Mouse (Mus musculus): ENCODE measurements around the gene Fubp1. TPM values are rescaled to one million over a fixed set of nuclear protein-coding genes. Genes with fewer than 3 reads are reported as not detected.
"Not testable (repeated sequence)": the region's sequence is repeated elsewhere in the genome, so short reads cannot be mapped to it uniquely, and the experiment has no call there.

Gene Fubp1
- total RNA-seq, 2 experiments from 2014 or later = 99.9 to 108 TPM

DNA sequence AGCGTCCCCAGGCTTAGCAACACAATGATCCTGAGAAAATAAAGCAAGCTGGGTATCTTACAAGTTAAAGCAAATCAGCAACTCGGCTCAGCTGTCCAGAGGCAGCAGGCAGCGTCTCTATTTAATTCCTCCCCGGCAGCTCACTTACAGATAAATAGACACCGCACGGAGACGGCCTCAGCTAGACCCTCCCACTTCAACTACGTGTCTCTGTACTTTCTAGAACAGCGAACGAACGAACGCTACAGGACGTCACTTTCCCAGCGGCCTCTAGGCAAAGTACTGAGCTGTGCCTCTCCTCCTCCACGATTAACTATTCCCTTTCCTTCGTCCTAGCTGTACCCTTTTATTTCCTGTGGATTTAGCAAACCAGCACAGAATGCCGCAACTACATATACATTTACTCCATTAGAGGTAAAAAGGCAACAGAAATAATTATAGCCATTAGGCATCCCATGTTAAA is 16.6 kb upstream of the Fubp1 start:
- DNase-seq = peak; percentile 87

DNA sequence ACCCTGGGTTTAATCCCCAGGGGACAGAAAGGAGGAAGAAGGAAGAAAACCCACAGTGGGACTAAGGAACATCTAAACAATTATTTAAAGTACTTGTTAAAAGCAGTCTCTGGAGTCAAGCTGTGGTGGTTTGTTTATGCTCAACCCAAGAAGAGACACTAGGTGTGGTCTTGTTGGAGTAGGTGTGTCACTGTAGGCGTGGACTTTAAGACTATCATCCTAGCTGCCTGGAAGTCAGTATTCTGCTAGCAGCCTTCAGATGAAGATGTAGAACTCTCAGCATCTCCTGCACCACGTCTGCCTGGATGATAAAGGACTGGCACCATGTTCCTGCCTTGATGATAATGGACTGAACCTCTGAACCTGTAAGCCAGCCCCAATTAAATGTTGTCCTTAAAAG is 13.0 kb upstream of the Fubp1 start:
- not testable (repeated sequence) for DNase-seq

GRCm38 (mm10) chr3:152199125-152199524 is 11.1 kb upstream of the Fubp1 start:
- DNase-seq = no peak

- DNase-seq = no peak
These were observed 9.0 kb upstream of the Fubp1 start for GRCm38 (mm10) chr3:152201181-152201580.

GRCm38 (mm10) chr3:152201651-152202050 is 8.6 kb upstream of the Fubp1 start:
- DNase-seq = no peak

DNA sequence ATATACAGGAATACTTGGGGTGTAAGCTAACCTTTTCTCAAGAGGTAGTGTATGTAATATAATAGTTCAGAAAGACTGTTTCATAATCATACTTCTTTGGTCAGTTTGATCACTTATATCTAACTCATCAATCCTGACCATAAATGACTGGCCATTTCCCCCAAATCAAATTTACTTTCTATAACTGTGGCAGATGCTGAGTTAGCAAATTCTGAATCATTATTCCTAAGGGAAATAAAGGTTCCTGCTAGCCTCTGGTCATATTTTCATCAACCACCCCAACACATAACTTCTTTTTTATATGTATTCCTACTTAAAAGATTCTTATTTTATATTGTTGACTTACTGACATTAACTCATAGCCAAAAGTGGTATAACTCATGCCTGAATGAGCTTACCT is 7.3 kb upstream of the Fubp1 start:
- DNase-seq = no peak

DNA sequence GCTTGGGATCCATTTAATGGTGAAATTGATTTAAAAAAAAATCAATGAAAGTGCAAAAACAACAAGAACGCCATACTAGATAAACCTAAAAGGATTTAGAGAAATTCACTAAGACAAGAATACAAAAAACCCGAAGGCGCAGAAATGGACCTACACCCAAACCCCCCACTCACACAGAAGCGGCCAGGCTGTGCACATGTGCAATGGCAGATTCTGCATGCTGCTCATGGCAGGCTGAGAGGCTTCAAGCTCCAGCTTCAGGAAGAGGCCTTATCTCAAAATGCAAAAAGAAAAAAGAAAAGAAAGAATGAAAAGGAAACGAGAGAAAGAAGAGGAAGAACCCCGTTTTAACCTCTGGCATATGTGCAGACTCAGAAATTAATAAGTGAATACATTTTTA is 6.8 kb upstream of the Fubp1 start:
- DNase-seq = no peak

DNA sequence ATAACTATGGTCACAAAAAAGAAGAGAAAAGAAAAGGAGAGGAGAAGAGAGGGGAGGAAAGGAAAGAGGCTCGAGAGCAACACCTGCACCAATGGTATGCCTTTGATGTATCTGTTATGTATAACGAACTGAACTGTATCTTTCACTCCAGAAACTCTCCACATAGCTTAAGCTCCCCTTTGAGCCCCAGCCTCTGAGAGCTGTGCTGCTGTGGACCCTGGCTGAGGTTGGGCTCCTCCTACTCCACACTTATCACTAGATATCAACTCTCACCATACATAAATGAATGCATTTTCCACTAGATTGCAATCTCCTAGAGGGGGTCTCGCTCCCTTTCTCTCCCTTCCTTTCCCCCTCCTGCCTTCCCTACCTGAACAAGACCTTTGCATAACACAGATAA is 6.2 kb upstream of the Fubp1 start:
- DNase-seq = no peak

GRCm38 (mm10) chr3:152204577-152204976 is 5.6 kb upstream of the Fubp1 start:
- DNase-seq = no peak

DNA sequence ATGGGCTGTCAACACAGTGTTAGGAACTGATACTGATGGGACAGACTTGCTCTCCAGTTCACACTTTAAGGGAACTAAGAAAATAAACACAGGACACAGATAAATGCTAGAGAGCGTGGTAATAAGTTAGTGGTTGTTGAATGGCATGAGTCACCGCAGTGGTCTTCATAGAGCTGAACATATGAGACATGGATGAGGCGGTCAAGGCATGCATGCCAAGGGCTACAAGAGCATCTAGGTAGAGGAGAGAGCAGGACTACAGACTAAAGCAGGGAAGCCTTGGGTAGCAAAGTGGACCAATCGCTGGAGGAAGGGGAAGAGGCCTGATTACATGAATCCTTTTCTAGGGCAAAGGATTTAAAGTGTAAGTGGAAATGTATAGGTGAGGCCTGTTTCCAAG is 3.1 kb upstream of the Fubp1 start:
- no peak for DNase-seq

DNA sequence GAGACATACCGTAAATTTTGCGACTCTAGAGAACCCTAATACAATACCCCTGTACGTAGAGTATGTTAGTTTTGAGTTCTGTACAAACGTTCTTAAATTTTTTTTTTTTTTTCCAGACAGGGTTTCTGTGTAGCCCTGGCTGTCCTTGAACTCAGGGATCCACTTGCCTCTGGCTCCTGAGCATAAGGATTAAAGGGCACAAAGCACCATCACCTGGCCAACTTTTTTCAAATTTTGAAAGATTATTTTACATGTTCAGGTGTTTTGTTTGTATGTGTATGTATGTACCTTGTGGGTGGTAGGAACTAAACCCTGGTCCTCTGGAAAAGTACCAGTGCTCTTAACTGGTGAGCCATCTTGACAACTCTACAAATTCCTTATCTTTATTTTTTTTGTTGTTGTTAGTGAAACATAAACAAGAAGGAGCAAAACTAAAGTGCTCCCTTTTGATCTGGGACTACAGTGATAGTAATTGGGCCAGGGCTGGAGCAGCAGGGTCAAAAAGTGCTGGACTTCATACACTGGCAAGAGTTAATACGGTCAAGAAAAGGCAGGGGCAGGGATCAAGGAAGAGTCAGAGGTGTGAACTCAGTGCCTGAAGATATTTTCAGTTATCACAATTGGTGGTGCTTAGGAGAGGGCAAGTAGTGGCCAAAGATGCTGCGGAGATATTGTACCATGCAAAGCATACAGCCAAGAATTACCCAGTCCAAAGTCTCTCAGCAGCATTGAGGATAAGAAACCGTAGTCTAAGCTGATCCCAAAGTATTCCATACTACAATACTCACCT is 1.9 kb upstream of the Fubp1 start:
- no peak for DNase-seq

GRCm38 (mm10) chr3:152209177-152209966 is 850 bp upstream of the Fubp1 start:
- DNase-seq = no peak

DNA sequence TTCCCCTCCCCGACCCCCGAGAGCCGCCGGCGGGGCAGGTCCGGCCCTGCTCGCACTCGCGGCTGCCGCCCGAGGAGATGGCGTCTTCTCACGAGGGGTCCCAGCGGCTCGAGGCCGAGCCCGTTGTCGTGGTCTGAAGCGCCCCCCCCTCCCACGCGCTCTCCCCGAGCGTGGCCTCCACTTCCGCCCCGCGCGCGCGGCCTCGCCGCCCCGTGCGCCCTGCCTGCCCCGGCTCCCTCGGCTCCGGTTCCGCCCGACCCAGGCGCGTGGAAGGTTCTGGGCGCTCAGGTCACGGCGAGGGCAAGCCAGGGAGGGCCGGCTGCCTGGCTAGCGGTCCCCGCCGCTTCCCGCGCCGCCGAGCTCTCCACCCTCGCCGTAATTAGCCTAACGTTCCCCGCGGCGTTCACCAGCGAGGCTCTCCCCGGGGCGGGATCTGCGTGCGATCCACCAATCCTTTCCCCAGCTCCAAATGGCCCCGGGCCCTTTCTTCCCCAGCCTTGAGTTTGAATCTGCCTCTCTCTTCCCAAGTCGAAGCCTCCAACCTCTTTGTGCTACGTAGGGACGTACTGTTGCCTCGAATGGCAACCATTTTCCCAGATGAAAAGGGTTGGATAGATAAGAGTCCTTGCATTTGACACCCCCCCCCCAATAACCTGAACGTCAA is 638 bp downstream of the Fubp1 start:
- peak; percentile 74 for DNase-seq

- no peak for DNase-seq
These were observed 1.6 kb downstream of the Fubp1 start for GRCm38 (mm10) chr3:152211731-152212279.

DNA sequence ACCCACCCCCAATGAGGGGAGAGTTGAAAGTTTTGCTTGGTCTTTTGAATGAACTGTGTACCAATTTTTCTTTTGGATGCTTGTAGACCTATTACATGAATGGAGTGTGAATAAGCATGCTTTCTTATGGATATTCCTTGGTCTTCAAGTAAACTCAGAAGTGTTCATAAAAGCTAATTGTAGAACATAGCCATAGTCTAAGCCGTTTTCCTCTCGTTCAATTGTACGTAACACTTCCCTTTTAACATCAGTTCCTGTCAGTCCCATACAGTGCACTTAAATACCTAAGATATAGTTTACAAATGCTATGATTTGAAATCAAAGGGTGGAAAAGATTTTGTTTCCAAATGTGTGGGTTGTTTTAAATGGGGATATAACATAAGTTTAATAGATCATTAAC is 3.2 kb downstream of the Fubp1 start:
- no peak for DNase-seq

GRCm38 (mm10) chr3:152224918-152225317 is 14.7 kb downstream of the Fubp1 start:
- DNase-seq = no peak

DNA sequence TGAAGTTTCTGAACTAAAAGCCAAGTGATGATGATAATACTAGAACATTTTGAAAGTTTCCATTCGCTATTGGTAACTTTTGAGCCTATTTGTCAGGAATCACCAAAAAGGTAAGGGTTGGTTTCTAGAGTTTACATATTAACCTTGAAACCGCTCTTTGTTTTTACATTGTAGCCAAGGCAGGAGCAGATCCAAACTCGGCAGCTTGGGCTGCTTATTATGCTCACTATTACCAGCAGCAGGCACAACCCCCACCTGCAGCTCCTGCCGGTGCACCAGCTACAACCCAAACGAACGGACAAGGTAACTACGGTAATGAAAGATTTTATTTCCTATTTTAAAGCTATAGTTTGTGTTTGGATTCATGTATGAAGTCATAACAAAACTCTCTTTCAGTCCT is 15.7 kb downstream of the Fubp1 start:
- no peak for DNase-seq

GRCm38 (mm10) chr3:152228843-152229242 is 18.6 kb downstream of the Fubp1 start:
- DNase-seq = no peak

GRCm38 (mm10) chr3:152229271-152229670 is 19.0 kb downstream of the Fubp1 start:
- no peak for DNase-seq

- no peak for DNase-seq
These were observed 21.3 kb downstream of the Fubp1 start for GRCm38 (mm10) chr3:152231333-152232100.

GRCm38 (mm10) chr3:152235238-152235637 is 25.0 kb downstream of the Fubp1 start:
- DNase-seq = no peak

DNA sequence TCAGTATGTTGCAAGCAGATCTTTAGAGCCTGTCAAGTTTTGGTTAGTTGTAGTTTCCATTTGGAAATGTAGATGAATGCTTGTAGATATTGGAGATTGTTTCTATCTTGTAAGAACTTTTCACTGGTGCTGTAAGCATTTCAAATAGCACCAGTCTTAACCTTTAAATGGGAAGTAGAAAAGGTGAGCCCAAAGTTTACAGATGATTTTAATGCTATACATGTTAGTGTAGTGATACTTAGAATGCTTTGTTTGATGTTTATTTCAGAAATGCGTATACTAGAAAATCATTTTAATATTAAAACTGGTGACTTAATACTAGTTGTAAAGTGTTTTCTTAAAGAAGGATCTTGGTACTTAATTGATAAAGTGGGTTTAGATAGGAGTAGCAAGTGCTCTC is 25.6 kb downstream of the Fubp1 start:
- no peak for DNase-seq

Measured in heart, postnatal 4 days (tissue).